Mouse (Mus musculus) limb, embryonic 15.5 days (tissue): ENCODE data around the gene Bcl2l15. TPM values are rescaled to one million over a fixed set of nuclear protein-coding genes. Genes with fewer than 3 reads are reported as not detected.

Experiments used
- ATAC-seq: fragments of 200-750 bp; cut with Nextera tagmentation; 2 replicates; pipeline ENCODE4 v1.8.0; 2017; ENCODE audit warnings: low read depth, moderate TSS enrichment; ENCODE audit not compliant: insufficient number of reproducible peaks, low FRiP score, low TSS enrichment
- H3K27ac ChIP-seq: fragments of 300-500 bp; sonication (generic); 2 replicates; pipeline ENCODE4 v1.5.1; 2015; ENCODE audit warnings: moderate library complexity, mild to moderate bottlenecking, inconsistent platforms
- H3K27me3 ChIP-seq: fragments of 300-500 bp; sonication (generic); 2 replicates; pipeline ENCODE4 v1.6.1; 2015; ENCODE audit warnings: inconsistent platforms
- H3K36me3 ChIP-seq: fragments of 300-500 bp; sonication (generic); 2 replicates; pipeline ENCODE4 v1.6.1; 2015; ENCODE audit warnings: inconsistent platforms
- H3K4me1 ChIP-seq: fragments of 300-500 bp; sonication (generic); 2 replicates; pipeline ENCODE4 v1.6.1; 2015; ENCODE audit warnings: inconsistent platforms
- H3K4me2 ChIP-seq: fragments of 300-500 bp; sonication (generic); 2 replicates; pipeline ENCODE4 v1.6.1; 2015; ENCODE audit warnings: mild to moderate bottlenecking, inconsistent platforms
- H3K4me3 ChIP-seq: fragments of 300-500 bp; sonication (generic); 2 replicates; pipeline ENCODE4 v1.5.1; 2015; ENCODE audit warnings: mild to moderate bottlenecking, inconsistent platforms
- H3K9ac ChIP-seq: fragments of 300-500 bp; sonication (generic); 2 replicates; pipeline ENCODE4 v1.6.1; 2015; ENCODE audit warnings: inconsistent platforms
- H3K9me3 ChIP-seq: fragments of 300-500 bp; sonication (generic); 2 replicates; pipeline ENCODE4 v1.6.1; 2016; ENCODE audit warnings: inconsistent platforms
- WGBS: fragments of 180-500 bp; shearing (Covaris S2); methylation state at CpG from one replicate; pipeline ENCODE4 v1.1.7; 2015; 5-methylcytosine and 5-hydroxymethylcytosine counted together
- polyA plus RNA-seq: library from polyadenylated mRNA; unstranded; fragments of >200 nt; fragmentation: Nextera tagmentation; extraction: Ambion mirVana; gene quantifications from 2 replicates; pipeline ENCODE4 v1.2.1, GENCODE M21; 2015

Gene Bcl2l15
- polyA plus RNA-seq, 1 experiment from 2014 or later = 0.87 TPM

GRCm38 (mm10) chr3:103887581-103887980, 55.2 kb downstream of the Bcl2l15 start:
- no peaks in the 10 kb centered on the region for H3K36me3 ChIP-seq
- no peak overlapping the region for H3K27ac ChIP-seq
- WGBS = 22% methylated on average over 3 of the region's 3 CpGs
- no peaks in the 10 kb centered on the region for H3K27me3 ChIP-seq
- no peak overlapping the region for H3K9ac ChIP-seq
- no peak overlapping the region for H3K4me3 ChIP-seq
- H3K4me1 ChIP-seq = no peaks in the 10 kb centered on the region
- ATAC-seq = no peak
- H3K4me2 ChIP-seq = no peak overlapping the region
- H3K9me3 ChIP-seq = no peaks in the 10 kb centered on the region

GRCm38 (mm10) chr3:103893374-103893773, 61.0 kb downstream of the Bcl2l15 start:
- Histone ChIP-seq H3K9ac (no peak overlapping the region), H3K36me3 (no peaks in the 10 kb centered on the region), H3K9me3 (no peaks in the 10 kb centered on the region), H3K4me2 (no peak overlapping the region), H3K4me1 (no peaks in the 10 kb centered on the region), H3K27me3 (no peaks in the 10 kb centered on the region), H3K27ac (no peak overlapping the region), H3K4me3 (no peak overlapping the region)
- 87% methylated on average over 3 of the region's 3 CpGs for WGBS
- ATAC-seq = no peak

Other genes with a start within 250 kb of the Bcl2l15 start
- 0.06 and 0.25 TPM in 2 replicates for gene Atg4a-ps, start 186.5 kb upstream of the Bcl2l15 start, polyA plus RNA-seq
- gene Olfml3, start 94.6 kb upstream of the Bcl2l15 start, polyA plus RNA-seq = 71.8 and 79.7 TPM in 2 replicates
- not detected in 2 replicates for gene Gm10964, start 93.2 kb upstream of the Bcl2l15 start, polyA plus RNA-seq
- 10.4 and 10.8 TPM in 2 replicates for gene Hipk1, start 41.0 kb upstream of the Bcl2l15 start, polyA plus RNA-seq
- gene Dclre1b, start 23.2 kb upstream of the Bcl2l15 start, polyA plus RNA-seq = 23.2 and 24.6 TPM in 2 replicates
- gene Ap4b1, start 23.1 kb upstream of the Bcl2l15 start, polyA plus RNA-seq = 21.7 and 23.4 TPM in 2 replicates
- gene Gm43064, start 23.0 kb upstream of the Bcl2l15 start, polyA plus RNA-seq = 0.64 and 0.73 TPM in 2 replicates
- 0.94 and 1.1 TPM in 2 replicates for gene Ptpn22, start 27.2 kb downstream of the Bcl2l15 start, polyA plus RNA-seq
- gene Rsbn1, start 81.5 kb downstream of the Bcl2l15 start, polyA plus RNA-seq = 10.8 and 10.9 TPM in 2 replicates
- 23.0 and 28.8 TPM in 2 replicates for gene Phtf1, start 135.5 kb downstream of the Bcl2l15 start, polyA plus RNA-seq